Mouse (Mus musculus) left cerebral cortex, adult 8-10 months (tissue): Measurements from ENCODE around the gene Khk. TPM values are rescaled to one million over a fixed set of nuclear protein-coding genes. Genes with fewer than 3 reads are reported as not detected.

Experiments used
- DNase-seq, 2 experiments: peaks; one replicate each; pipeline ENCODE4 v3.0.0; 2022; ENCODE audit warnings: low spot score in 2 of 2
- total RNA-seq, 4 experiments: library from RNA; stranded (reverse); gene quantifications; 2 replicates each; pipeline ENCODE4 v1.2.4; 2022

Khk gene
- total RNA-seq, 4 experiments from 2014 or later, result 16.2 to 21.5 (median 18.9) TPM

DNA sequence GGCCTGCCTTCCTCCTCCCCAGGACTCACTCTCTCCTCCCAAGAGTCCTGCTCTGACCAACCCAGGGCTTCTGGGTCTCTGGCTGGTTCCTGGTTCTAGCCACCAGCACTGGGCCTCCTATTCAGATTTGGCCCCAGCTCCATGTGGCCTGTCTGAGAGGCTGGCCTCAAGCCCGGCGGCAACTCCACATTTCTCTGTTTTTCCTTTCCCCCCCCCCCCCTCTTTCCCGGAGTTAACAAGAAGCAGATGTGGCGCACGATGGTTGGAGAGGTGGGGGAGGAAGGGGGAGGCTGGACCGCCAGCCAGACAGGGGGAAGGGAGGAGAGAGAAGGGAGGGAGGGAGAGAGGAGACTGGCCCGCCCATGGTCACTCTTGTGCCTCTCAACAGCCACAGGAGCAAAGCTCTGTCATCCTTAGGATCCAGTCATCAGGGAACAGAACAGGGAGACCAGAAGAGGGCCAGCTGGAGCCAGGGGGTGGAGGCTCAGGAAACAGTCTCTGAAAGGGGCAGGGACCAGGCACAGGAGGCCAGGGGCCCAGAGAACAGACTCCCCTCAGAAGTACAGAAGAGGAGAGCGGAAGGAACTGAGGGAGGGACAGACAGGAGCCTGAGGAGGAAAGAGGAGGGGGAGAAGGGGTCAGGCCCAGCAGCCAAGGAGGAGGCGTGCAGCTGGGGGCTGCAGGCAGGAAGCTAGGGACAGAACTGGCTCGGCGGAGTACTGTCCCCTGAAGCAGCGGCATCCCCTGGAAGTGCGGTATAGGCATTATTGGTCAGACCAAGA lies 8.0 kb upstream of the Khk start, which contains the start of gene Emilin1:
TSS of gene Emilin1 (plus strand) at position 343 of the 782 bp plus-strand sequence.
- DNase-seq, result no peak

DNA sequence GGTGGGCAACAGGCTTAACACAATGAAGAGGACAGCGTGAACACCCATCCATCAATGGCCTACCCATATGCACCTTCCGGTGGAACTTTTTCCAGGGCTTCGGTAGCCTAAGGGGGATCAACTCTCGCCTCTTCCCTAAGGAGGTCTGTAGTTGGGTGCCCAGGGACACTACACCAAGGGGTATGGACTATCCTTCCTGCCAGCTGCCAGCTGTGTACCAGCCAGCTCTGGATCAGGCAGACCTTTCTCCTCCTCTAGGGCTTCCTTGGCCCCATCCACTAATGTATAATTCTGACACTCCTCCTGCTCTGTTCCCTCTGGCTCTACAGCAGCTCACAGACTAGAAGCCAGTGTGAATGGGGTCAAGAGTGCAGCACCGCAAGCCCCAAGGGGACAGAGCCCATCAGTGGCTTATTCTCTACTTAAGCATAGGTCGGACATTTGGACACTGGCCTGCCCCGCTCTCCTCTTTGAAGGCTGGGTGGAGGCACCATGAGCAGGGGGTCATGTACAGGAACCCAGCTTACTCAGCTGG lies 7.1 kb upstream of the Khk start:
- no peak for DNase-seq

DNA sequence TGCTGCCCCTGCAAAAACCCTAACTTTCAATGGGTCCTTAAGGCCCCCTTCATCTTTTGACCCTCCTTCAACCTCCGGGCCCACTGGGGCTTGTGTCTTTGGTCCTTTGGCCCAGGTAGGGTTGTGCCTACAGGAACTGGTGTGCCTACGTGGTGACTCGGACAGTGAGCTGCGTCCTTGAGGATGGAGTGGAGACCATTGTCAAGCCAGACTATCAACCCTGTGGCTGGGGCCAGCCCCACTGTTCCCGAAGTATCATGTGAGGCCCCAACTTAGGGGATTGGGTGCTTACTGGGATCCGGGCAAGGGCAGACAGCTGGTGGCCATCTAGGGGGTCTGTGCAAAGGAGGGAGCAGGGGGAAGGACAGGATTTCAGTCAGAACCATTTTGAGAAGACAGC lies 6.4 kb upstream of the Khk start:
- DNase-seq, result no peak

- DNase-seq, result no peak
Observed at GRCm38 (mm10) chr5:30915456-30915855, 5.8 kb upstream of the Khk start.

DNA sequence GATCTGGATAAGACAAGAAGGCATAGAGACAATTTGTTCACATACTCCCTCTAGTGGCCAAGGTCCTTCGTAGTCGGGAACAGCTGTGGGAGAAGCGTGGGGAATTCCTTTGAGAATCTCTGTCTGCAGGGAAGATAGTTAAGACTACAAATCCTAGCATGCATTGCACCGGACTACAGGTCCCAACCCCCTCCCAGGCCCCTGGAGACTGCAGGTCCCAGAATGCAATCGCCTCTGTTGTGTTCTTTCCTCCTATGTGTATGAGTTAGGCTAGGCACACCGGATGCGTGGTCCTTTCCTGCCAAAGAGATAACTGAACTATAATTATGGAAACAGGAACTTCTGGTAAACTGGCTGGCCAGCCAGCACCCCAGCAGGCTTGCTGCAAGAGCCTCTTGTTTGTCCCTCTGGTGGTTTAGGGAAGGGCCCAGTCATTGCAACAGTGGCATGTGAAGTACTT lies 5.2 kb upstream of the Khk start:
- DNase-seq, result peak; percentile 61 to 96

DNA sequence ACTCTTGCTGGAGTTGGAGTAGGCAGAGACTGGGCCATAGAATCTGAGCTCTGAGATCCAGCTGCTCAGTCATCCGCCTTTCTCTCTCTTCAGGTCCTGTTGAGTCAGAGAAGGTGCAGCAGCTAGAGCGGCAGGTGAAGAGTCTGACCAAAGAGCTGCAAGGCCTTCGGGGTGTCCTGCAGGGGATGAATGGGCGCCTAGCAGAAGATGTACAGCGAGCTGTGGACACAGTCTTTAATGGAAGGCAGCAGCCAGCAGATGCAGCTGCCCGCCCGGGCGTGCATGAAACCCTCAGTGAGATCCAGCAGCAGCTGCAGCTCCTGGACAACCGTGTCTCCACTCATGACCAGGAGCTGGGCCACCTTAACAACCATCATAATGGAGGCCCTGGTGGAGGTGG lies 4.4 kb upstream of the Khk start:
- no peak for DNase-seq

- DNase-seq, result no peak
Observed at GRCm38 (mm10) chr5:30917348-30917747, 3.9 kb upstream of the Khk start.

- DNase-seq, result no peak
Observed at GRCm38 (mm10) chr5:30917891-30918670, 3.1 kb upstream of the Khk start.

DNA sequence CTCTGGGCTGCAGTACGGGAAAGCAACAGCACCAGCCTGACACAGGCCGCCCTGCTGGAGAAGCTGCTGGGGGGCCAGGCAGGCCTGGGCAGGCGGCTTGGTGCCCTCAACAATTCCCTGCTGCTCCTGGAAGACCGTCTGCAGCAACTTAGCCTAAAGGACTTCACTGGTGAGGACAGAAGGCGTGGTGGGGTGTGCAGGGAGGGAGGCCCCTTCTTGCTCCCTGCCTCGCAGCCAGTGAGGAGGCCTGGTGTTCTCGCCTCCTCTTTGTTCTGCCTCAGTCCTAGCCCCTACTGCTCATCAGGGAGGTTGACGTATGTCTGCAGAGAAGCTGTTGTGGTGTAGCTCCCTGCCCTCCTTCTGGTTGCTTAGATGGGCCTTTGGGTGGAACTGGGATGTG lies 2.5 kb upstream of the Khk start:
- DNase-seq, result no peak

- DNase-seq, result no peak
Observed at GRCm38 (mm10) chr5:30919831-30920614, 1.2 kb upstream of the Khk start.

DNA sequence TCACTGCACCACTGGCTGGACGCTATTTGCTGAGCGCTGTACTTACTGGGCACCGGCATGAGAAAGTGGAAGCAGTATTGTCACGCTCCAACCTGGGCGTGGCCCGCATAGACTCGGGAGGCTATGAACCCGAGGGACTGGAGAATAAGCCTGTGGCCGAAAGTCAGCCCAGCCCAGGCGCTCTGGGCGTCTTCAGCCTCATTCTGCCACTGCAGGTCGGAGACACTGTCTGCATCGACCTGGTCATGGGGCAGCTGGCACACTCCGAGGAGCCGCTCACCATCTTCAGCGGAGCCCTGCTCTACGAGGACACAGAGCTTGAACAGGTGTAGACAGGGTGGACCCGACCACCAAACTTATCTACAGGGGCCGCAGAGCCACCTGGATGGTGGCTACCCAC lies 610 bp upstream of the Khk start:
- DNase-seq, result no peak

DNA sequence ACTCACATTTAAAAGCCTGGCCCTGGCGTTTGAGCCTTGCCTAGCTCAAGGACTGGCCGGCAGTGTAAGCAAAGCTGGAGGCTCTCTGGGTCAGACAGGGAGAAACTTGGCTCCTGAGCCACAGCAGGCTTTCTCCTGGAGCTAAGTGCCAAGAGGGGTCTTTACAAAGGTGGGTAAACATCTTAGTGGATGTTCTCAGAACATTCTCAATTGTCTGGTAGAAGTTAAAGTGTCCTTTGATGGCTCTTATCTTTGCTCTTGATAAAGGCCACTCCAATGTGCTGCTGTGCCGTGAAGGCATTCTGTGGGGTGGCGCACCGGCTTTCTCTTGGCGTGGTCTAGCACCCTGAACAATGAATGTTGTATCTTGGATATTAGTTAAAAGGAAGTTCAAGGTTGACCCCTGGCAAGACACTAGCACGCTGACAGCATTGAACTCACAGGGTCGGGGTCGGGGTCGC lies 1.4 kb downstream of the Khk start:
- no peak for DNase-seq

DNA sequence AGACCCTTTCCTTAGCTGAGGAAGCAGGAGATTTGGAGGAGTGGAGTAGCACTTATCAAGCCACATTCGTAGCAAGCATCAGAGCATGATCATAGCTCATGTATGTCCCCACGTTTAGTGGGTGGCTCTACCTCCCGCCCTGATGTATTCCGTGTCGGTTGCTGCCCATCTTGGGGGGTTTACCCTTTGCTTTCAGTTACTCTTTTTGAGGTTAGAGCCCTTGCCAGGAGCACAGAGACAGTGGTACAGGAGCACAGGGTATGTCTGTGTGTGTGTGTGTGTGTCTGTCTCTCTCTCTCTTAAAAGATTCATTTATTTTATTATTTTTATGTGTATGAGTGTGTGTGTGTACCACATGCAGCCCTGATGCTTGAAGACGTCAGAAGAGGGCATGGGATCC lies 1.9 kb downstream of the Khk start:
- DNase-seq, result no peak

GRCm38 (mm10) chr5:30924614-30925013 lies 3.4 kb downstream of the Khk start:
- no peak for DNase-seq

GRCm38 (mm10) chr5:30925217-30925616 lies 4.0 kb downstream of the Khk start:
- DNase-seq, result no peak

- no peak for DNase-seq
Observed at GRCm38 (mm10) chr5:30926073-30926472, 4.8 kb downstream of the Khk start.

- DNase-seq, result no peak
Observed at GRCm38 (mm10) chr5:30927945-30928529, 6.8 kb downstream of the Khk start.

- DNase-seq, result peak in 1 of 2 experiments; percentile 60
Observed at GRCm38 (mm10) chr5:30930121-30930520, 8.9 kb downstream of the Khk start.

DNA sequence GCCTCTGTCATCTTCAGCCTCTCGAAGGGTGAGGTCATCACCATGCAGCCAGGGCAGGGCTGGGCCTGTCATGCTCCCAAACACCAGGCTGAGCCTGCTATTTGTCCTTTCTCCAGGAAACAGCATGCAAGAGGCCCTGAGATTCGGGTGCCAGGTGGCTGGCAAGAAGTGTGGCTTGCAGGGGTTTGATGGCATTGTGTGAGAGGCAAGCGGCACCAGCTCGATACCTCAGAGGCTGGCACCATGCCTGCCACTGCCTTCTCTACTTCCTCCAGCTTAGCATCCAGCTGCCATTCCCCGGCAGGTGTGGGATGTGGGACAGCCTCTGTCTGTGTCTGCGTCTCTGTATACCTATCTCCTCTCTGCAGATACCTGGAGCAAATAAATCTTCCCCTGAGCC lies 9.6 kb downstream of the Khk start:
- no peak for DNase-seq

DNA sequence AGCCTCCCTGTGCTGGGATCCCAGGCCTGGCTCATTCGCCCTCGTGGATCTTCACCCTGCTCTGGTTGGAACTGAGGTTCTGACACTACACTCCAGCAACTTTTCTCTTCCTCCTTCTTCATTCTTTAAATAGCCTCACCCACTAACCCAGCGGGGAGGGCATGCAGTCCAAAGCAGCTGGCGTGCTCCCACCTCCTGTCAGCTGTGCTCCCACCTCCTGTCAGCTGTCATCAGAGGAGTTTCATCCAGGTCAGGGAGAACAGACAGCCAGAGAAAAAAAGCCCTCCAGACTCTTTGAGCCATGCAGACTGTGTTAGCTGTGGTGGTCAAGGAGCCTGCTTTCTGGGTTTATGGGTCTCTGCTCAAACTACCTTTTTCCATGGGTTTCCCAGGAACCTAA lies 10.1 kb downstream of the Khk start:
- no peak for DNase-seq

DNA sequence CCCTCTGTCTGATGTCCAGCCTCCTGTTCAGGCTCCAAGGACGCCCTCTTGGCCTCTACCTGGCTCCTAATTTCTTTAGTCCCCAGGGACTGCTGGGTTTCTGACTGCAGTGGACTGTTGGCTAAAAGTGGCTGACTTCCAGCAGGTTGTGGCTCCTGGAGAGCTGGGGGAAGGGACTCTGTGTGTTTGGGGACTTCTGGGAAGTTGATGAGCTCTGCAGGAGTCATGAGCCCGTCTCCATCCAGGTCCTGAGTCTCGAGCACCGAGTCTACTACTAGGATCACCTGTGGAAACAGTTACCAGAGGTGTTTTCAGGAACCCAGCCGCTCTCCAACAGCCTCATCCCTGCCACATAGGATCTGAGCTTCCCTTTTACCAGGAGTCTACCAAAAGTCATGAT lies 12.5 kb downstream of the Khk start:
- no peak for DNase-seq
